Mouse (Mus musculus): ENCODE measurements at regions not wholly inside any gene's neighbourhood (a gene's known extent, or its start where the extent isn't known, plus 50 kb on each side); places are given as distances from the start of the nearest gene placed in this dataset.
"Not testable (repeated sequence)": the region's sequence is repeated elsewhere in the genome, so short reads cannot be mapped to it uniquely, and the experiment has no call there.

DNA sequence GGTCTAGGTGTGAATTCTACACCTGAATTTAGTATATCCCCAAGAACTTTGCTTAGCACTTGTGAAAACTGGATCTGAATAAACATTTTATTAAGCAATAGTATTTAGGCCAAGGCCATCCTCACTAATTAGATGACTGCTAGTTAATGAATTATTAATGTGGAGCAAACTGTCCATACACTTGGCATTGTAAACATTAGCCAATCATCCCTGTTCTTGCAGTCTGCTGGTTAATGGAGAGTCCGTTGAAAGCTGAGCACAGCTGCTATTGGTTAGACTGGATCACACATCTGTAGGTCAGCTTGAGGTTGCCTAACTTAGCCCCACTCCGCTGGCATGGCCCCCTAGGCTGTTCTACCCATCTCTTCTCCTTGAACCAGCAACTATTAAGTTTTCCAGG lies 826.2 kb upstream of the 4930452B06Rik start:
- no peak for DNase-seq (ENCODE audit: low spot score in 2 of 2)

DNA sequence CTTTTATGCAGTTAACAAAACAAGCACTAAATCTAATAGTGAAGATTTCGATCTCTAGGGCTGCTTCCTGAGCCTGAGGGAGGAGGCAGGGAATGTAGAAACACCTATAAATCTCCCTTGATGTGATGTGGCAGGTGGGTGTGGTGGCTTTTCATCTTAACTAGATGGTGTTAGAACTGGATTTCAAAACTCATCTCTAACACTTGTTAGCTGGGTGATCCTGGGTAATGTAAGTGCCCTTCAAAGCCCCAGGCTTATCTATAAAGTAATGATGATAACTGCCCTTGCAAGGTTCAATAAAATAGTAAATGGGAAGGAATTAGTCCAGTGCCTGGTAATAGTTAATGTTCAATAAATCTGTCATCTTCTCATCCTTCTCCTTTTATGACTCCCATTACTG lies 822.5 kb upstream of the 4930452B06Rik start:
- DNase-seq (ENCODE audit: low spot score in 2 of 2) = no peak

DNA sequence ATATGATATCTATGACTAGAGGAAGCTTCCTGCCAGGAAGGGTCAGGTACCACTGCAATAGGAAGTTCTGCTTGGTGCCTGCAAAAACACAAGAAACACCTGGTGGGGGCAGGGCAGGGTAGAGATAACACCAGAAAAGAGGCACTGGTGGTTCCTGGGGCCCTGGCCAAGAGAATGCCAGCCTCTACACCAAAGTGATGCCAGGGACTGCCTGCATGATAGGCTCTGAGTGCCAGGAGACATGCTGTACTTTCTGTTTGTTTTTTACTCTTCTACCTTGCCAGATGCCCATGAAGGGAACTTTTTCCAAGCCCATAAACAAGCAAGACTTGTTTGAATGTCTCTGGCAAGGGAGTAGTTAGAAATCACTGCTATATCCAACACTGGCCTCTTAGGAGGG lies 812.9 kb upstream of the 4930452B06Rik start:
- no peak for DNase-seq (ENCODE audit: low spot score in 2 of 2)

DNA sequence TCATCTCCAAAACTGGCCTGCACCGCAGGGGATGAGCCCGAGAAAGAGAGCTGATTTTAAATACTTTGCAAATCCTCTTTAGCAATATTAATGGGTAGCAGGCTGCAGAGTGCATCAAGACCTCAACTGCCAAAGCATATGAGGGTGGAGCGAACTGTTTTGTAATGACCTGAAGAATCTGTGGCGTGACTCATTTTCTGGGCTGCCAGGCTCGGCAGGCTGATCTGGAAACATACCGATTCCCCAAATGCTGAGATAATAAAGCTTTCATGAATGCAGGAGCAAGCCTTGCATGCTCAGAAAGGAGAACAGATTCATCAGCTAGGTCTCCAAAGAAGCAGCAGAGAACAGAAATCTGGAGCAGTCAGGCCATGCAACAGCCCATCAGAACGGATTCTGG lies 809.1 kb upstream of the 4930452B06Rik start:
- peak; percentile 32 to 61 for DNase-seq (ENCODE audit: low spot score in 2 of 2)

DNA sequence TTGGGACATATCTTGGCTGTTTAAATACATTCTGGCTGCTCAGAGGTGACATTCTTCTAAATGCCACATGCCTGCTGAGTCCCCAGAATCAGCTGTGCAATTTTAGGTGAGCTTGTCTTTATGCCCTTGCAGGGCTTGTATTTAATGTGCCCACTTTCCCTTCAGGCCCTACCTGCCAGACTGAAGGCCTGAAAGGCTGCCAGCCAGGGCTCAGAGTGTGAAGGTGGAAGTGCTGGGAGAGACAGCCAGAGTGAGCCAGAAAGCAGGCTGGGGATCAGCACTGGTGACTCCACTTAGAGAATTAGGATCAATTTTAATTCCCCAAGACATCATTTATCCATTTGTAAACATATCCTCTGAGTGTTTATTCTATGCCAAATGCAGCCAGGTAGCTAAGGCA lies 803.6 kb upstream of the 4930452B06Rik start:
- no peak for DNase-seq (ENCODE audit: low spot score in 2 of 2)

DNA sequence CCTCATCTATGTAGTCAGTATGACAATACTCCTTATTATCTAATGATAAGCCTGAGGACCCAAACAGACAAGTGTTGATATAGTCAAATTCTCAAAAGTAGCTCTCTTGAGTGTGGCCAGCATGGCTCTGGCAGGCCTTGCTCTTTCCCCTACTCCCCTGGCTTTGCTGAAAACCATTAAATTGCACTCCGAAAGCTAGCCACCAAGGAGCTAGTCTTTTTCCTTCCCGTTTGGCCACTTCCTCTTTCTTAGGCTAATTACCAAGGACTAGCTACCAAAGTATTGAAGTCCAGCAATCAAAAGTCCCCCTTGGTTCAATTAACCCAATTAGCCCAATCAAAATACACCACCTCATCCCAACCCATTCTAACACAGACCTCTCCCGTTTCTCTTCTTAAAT lies 802.6 kb upstream of the 4930452B06Rik start:
- no peak for DNase-seq (ENCODE audit: low spot score in 2 of 2)

DNA sequence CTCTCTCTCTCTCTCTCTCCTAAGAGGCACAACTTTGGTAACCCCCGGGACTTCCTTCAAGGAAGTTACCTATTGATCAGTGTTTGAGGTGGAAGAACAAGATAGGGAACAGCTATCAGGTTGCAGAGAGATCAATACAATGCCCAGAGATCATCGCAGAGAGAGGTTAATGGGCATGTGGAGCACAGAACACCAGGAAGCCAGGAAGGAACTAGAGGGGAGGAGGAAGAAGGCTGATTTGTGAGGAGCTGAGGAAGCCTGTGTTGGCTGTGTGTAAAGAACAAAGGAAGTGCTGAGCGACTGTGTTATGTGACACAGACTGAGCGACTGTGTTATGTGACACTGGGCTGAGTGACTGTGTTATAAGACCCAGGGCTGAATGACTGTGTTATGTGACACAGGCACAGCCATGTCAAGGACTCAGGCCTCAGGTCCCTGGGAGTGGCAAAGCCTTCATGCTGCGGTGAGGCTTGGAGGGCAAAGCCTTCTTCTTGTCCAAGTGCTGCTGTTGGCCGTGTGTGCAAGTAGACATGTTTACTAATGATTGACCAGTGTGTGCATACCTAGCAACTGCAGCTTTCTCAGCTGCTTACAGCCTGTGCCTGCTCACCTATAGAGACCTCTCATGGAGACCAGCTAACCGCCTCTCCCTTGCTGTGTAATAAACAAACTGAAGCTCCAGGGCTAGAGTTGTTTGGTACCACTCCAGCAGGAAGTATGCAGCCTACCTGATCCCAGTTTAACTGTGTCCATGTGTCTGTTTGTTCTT lies 801.8 kb upstream of the 4930452B06Rik start:
- no peak for DNase-seq (ENCODE audit: low spot score in 2 of 2)

DNA sequence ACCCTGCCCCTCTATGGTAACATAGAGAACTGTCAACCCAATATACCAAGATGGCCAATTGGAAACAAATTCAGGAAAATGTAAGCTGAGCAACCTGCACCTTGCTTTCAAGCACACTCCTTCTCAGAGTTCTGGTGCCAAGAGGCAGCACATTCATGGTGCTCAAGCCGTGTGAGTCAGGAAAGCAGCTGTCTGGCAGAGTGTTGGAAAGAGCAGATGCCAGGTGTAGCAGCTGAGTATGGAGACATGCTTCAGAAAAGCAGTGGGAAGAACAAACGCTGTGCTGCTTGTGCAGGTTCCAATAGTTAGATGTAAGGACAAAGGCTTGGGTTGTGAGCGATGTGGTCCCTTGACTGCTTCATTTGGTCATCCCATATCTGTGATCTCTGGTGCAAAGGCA lies 794.0 kb upstream of the 4930452B06Rik start:
- DNase-seq (ENCODE audit: low spot score in 2 of 2) = no peak

DNA sequence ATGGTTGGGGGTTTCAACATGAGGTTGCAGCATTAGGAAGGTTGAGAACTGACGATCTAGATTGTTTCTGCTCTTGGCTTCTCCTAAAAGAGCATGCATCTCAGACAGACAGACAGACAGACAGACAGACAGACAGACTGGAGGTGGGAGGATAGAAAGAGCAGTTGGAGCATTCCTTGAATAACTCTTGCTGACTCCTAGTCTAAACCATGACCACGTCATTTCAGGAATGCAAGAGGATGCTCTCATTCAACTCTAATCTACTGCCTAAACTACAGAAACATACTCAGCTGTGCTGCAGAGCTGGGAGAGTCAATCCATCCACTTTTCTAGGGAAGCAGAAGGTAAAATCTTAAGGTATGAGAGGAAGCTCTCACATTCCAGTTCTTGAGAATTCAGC lies 792.8 kb upstream of the 4930452B06Rik start:
- no peak for DNase-seq (ENCODE audit: low spot score in 2 of 2)

DNA sequence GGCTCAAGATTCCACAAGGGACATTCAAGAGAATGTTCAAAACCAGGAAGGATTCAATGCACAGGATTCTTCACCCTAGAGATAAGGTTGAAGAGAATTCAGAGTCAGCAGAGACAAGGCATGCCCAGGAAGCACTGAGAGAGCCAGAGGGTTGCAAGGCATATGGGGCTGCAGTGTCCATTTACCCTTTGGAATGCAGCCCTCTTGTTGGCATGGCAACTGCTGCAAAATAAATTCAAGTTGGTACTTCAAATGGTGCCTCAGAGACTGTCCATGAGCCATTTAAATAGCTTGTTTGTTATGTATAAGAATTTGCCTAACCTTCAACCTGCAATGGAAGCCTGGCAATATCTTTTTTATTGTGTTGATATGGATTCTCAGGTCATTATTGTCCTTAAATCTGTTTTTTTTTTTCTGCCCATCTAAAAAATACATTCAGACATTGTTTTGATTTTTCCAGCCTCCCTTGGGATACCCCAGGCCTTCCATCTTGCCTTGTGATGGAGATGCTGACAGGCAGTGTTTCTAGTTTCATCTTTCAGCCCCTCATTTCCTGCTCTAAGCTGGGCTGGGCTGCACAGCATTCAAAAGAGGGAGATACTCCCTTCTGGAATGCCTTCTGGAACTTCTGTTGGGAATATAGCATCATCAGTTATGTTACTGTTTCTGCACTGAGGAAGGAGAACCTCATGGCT lies 791.9 kb upstream of the 4930452B06Rik start:
- DNase-seq (ENCODE audit: low spot score in 2 of 2) = no peak

DNA sequence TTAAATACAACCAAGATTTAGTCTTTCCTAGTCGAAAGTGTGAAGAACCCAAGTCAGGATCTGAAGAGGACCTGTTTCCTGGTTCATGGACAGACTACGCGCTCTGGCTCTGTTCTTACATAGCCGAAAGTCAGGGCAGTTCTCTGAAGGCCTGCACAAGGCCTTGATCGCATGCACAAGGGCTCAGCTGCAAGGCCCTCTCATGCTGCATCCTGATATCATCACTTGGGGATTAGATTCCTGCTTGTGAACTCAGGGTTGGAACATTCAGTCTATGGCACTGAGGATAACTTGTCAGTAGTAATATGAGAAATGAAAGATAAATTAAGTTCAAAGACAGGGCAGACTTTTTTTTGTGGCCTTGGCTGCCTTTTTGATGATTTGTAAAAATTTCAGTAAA lies 789.9 kb upstream of the 4930452B06Rik start:
- DNase-seq (ENCODE audit: low spot score in 2 of 2) = no peak

DNA sequence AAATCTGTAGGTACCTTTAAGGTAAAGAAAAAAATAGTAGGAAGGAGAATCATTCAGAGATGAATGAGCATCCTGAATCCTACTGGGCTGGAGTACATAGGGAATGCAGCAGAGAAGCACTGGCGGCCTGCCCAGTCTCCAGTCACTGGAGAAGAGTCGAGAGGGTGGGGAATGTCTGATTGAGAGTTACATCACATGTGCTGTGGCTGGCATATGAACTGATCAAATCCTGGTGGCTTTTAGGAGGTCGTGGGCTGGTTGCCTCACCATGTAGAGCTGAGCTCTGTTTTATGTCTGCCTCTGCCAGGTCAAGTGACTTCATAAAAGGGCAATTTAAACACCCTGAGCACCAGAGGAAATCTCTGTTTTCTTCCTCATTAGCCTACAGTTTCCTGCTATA lies 783.9 kb upstream of the 4930452B06Rik start:
- peak in 1 of 2 experiments; percentile 30 for DNase-seq (ENCODE audit: low spot score in 2 of 2)

DNA sequence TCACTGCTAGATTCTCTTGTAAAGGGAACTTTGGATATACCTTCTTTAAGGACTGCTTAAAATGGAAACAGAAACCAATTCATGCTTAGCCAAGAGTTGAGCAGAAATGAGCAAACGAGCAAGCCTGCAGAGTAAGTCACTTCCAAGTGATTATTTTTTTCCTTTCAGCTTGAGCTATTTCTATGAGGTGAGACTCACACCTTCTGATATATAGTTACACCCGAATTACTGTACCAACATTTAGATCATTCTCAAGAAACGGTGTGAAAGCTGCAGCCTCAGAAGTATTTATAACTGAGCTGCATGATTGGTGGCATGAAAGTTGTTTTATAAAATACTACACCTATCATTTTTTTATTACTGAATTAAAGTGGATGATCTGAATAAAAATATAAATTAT lies 771.9 kb upstream of the 4930452B06Rik start:
- no peak for DNase-seq (ENCODE audit: low spot score in 2 of 2)

DNA sequence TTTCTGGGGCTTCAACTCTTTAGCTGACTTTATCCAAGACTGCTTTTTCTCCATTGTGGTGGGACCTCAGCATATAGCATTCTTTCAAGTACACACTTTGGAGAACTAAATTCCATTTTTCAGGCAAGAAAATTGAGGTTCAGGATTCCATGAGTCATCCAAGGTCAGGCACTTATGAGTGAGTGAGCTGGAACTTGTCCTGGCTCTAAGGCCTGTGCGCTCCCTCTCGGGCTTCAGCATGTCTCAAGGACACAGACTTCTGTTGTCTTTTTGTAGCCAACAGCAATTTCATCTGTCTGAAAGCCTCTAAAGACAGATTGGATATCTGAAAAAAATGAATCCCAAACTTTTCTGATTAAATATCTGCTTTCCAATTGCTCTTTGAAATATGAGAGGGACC lies 769.1 kb upstream of the 4930452B06Rik start:
- DNase-seq (ENCODE audit: low spot score in 2 of 2) = no peak

DNA sequence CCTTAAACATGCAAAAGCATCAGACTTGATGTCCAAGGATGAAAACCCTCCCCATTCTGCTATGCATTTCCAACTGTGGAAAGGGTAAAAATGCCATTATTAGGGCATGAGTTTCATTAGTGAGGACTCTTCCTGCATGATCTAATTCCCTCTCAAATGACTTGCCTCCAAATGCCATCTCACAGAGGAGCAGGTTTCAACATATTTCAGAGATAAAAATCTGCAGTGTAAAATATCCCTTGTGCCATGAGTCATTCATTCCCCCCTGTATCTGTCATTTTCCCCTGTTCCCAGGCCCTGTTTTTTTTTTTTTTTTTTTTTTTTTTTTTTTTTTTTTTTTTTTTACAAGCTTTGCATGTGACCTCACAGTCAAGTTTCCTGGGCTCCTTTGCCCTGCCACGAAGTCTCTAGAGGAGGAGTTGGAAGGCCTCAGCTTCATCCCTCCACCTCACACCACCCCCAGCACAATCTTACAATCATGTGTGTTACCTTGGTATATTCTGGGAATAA lies 767.1 kb upstream of the 4930452B06Rik start:
- DNase-seq (ENCODE audit: low spot score in 2 of 2) = no peak

DNA sequence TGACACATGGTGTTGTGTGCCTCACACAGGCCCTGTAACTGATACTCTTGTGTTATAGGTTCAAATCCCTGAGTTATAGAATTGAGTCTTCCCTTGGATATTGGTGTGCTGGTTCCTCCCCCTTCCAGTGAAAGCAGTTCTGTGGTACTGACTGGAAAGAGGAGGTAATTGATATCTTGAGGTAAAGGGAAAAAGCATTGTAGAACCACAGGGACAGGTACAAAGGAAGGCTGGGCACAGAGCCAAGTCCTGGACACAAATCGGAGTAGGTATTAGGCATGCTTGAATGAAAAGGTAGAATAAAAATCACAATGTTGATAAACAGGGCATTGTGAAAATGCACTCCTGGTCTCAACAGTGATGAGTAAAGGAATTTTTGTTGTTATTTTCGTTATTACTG lies 765.8 kb upstream of the 4930452B06Rik start:
- DNase-seq (ENCODE audit: low spot score in 2 of 2) = no peak

DNA sequence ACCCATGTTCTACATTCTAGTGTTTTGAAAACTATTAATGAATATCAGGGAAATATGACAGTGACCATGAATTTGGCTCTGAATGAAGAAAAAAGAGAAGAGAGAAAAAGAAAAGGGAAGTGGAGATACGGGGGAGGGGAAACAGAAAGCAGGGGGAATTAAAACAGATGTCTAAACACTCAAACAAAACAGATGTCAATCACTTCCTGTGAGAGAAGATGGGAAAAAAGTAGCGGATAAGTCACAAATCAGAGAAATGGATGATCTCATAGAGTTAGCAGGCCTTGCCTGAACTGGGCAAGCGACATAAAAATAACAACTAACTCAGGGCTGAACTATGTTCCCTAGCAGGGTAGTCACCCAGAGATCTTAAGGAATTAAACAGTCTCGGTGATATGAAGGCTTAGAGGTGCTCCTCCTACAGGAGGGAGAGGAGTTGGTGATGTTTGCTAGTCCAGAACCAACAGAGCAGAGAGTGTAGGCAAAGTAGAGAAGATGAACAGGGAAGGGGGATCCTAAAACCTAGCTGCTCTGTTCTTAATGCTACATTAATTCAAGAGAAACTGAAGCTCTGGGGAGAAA lies 745.9 kb upstream of the 4930452B06Rik start:
- no peak for DNase-seq (ENCODE audit: low spot score in 2 of 2)

DNA sequence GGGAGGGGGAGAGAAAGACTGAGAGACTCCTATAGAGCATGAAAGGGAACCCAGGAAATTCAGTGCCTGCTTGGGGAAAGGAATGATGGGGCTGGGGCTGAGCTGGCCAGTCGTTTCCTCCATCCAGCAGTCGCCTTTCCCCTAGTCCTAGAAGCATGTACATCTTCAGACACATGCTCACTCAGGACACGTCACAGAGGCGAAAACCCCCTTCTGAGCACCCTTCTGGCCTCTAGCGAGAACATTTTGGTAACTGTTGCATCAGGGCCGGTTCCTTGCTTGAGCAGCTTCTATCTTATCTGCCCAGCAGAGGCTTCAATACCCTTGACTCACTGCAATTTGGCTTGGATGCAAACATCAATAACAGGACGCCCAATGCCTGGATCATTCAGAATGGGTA lies 737.6 kb upstream of the 4930452B06Rik start:
- DNase-seq (ENCODE audit: low spot score in 2 of 2) = no peak

DNA sequence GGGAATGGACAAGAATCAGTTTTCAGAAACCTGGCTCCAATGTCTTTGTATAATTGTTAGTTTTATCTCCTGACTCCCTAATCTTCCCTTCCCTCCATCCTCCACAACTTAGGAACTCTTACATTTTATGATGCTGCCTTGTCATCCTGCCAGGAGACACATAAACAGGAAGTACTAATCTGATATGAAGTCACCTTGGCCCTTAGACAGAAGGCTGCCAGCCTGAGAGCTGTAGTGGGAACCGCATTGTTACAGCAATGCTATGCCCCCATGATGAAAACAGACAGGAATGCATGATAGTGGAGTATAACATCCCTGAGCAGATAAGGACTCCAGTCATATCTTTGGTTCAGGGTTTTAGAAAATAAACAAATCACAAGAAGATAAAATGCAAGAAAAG lies 734.8 kb upstream of the 4930452B06Rik start:
- DNase-seq (ENCODE audit: low spot score in 2 of 2) = no peak

DNA sequence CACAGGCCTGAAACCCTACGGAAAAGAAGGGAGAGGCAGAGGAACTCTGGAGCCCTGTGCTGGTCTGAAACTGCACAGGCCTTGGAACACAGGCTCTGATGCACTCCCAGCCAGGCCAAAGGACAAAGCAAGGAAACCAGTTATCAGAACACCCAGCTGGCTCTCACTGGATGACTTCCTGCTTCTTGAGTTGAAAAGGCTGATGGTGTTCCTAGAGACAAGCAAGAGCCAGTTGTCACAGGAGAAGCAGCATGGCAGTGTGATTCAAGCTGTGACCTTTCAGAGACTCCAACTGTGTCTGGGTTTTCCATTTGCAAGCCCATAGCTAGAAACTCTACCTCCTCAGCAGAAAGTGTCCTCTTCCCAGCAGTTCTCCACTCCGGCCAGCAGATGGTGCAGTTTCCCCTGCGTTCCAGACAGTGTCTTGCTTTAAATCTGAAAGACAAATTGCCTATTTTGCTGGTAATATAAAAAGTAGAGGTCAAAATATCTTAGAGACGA lies 727.3 kb upstream of the 4930452B06Rik start:
- DNase-seq (ENCODE audit: low spot score in 2 of 2) = peak; percentile 72 to 73

DNA sequence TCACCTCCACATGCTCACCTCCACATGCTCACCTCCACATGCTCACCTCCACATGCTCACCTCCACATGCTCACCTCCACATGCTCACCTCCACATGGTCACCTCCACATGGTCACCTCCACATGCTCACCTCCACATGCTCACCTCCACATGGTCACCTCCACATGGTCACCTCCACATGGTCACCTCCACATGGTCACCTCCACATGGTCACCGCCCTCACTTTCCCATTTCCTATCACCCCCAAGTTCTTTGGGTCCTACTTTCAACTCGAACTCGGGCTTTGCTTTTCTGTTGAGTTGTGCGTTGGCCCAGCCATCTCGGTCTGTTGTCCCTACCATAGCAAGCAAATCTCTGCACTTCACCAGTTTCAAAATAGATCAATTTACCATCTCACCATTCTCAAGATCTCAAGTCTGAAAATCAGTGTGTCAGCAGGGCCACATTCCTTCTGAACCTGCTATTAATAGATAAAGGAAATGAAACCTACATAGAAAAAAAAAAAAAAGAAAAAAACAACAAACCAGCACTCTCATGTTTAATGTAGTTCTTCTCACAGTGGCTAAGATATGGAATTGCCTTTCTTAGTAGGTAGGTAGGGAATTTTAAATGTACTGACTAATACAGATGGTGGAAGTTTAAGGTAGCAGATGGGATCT lies 724.0 kb upstream of the 4930452B06Rik start:
- not testable (repeated sequence) for DNase-seq (ENCODE audit: low spot score in 2 of 2)

DNA sequence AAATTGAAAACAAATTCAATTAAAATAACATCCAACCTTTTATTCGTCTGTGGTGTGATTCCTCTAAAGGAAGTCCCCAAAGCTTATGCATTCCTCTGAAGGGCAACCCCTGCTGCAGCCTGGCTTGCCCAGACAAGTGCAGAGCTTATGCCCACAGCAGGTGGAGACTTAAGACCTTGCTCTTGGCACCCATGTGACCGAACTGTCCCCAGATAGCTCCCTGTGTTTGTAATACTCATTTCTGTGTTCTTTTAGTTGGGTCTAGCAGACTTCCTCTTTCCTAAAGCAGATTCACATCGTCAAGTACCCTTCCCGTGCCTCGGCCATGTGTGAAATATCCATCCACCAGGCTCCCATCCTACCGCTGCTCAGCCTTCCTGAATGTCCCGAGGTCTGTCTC lies 723.1 kb upstream of the 4930452B06Rik start:
- peak; percentile 20 for DNase-seq (ENCODE audit: low spot score in 2 of 2)

Measured in urinary bladder, postnatal 36 days (tissue).